11 mouse cellular contexts compared by ENCODE assay signal in genomic region chr2:68994441-68994840, GRCm38 (mm10).
DNase-seq lines count a peak whose midpoint lies in the region; ATAC-seq lines count a peak whose summit lies in the region.
"Had no signal": no experiment of that assay in that cellular context is flagged by ENCODE, and none has a peak within 500 bp of the region (broad histone marks: within the 10 kb centered on the region; RNA-seq: fewer than 3 reads in every experiment).

No protein-coding gene starts in this region.

- H3K27ac ChIP-seq in kidney, embryonic 16.5 days (ENCODE audit: low read length), result no peak overlapping the region
- H3K27ac ChIP-seq in embryonic facial prominence, embryonic 15.5 days (replicated peaks), result peak overlapping the region; percentile 66
- H3K27ac ChIP-seq: limb, embryonic 15.5 days had no signal

- H3K9ac ChIP-seq in kidney, embryonic 16.5 days (replicated peaks; ENCODE audit: low read length), result no peak overlapping the region
- no peak overlapping the region for H3K9ac ChIP-seq in embryonic facial prominence, embryonic 15.5 days
- H3K9ac ChIP-seq: heart, embryonic 12.5 days; limb, embryonic 15.5 days had no signal

- no peak overlapping the region for H3K4me2 ChIP-seq in kidney, embryonic 16.5 days (replicated peaks; ENCODE audit: low read depth, low read length)
- no peak overlapping the region for H3K4me2 ChIP-seq in embryonic facial prominence, embryonic 15.5 days (replicated peaks)
- H3K4me2 ChIP-seq: heart, embryonic 12.5 days; limb, embryonic 15.5 days had no signal

- H3K9me3 ChIP-seq in kidney, embryonic 16.5 days (ENCODE audit: low read length), result peaks cover 6% of the 10 kb centered on the region; the same call in 1 of the 2 replicates
- no peaks in the 10 kb centered on the region for H3K9me3 ChIP-seq in embryonic facial prominence, embryonic 15.5 days (replicated peaks)
- H3K9me3 ChIP-seq: limb, embryonic 15.5 days had no signal

- DNase-seq in cerebellum, adult 11 months, result peak; percentile 26
- DNase-seq in kidney, postnatal 10 days, result peak; percentile 60
- peak; percentile 54 for DNase-seq in NIH3T3 (ENCODE audit: low read depth)
- DNase-seq in ovary, postnatal 10 days (ENCODE audit: low spot score), result no peak
- no peak for DNase-seq in thymus, postnatal 36 days

- H3K36me3 ChIP-seq in kidney, embryonic 16.5 days (ENCODE audit: insufficient read depth, low read length), result no peaks in the 10 kb centered on the region
- H3K36me3 ChIP-seq in embryonic facial prominence, embryonic 15.5 days, result no peaks in the 10 kb centered on the region
- H3K36me3 ChIP-seq: heart, embryonic 12.5 days; limb, embryonic 15.5 days had no signal

- H3K4me1 ChIP-seq in kidney, embryonic 16.5 days (ENCODE audit: insufficient read depth, low read length), result no peaks in the 10 kb centered on the region; the same call in 1 of the 2 replicates
- peaks cover 4% of the 10 kb centered on the region; the same call in 1 of the 2 replicates for H3K4me1 ChIP-seq in embryonic facial prominence, embryonic 15.5 days
- H3K4me1 ChIP-seq: heart, embryonic 12.5 days had no signal

- no peaks in the 10 kb centered on the region for H3K27me3 ChIP-seq in kidney, embryonic 16.5 days (ENCODE audit: insufficient read depth, low read length)
- no peaks in the 10 kb centered on the region for H3K27me3 ChIP-seq in embryonic facial prominence, embryonic 15.5 days
- H3K27me3 ChIP-seq: heart, embryonic 12.5 days; limb, embryonic 15.5 days; Patski had no signal

- no peak for ATAC-seq in cerebellum, adult (ENCODE audit: insufficient number of reproducible peaks, low FRiP score, low TSS enrichment)
- no peak for ATAC-seq in kidney, embryonic 16.5 days (ENCODE audit: low FRiP score, low TSS enrichment)
- ATAC-seq in embryonic facial prominence, embryonic 15.5 days (ENCODE audit: insufficient number of reproducible peaks, low FRiP score, low TSS enrichment, low read depth), result no peak
- ATAC-seq: Patski had no signal

- no peak overlapping the region for H3K4me3 ChIP-seq in kidney, embryonic 16.5 days (ENCODE audit: low read length)
- no peak overlapping the region for H3K4me3 ChIP-seq in embryonic facial prominence, embryonic 15.5 days (replicated peaks)
- H3K4me3 ChIP-seq: heart, embryonic 12.5 days; limb, embryonic 15.5 days had no signal

Comparison
In these comparisons a context has a peak if more than half of its experiments do, and no peak if none do; other contexts are left out.
1. DNase-seq: peak in cerebellum, adult 11 months (single experiment), kidney, postnatal 10 days (single experiment) and NIH3T3 (single experiment); none in ovary, postnatal 10 days (single experiment) and thymus, postnatal 36 days (0 of 2).